Mouse (Mus musculus): ENCODE measurements around the gene Ttc24. TPM values are rescaled to one million over a fixed set of nuclear protein-coding genes. Genes with fewer than 3 reads are reported as not detected.
A peak's percentile ranks its signal among the peaks of the same experiment; 100 is the strongest.

Gene Ttc24
- polyA plus RNA-seq, 1 experiment from 2014 or later, result not detected

GRCm38 (mm10) chr3:88102611-88103010 is 24.5 kb upstream of the Ttc24 start:
- DNase-seq (ENCODE audit: low spot score) (no peak), ATAC-seq (ENCODE audit: insufficient read depth, low FRiP score, low TSS enrichment) (no peak)
- H3K9ac ChIP-seq (ENCODE audit: low read length), result no peak overlapping the region
- no peak overlapping the region for H3K4me2 ChIP-seq (ENCODE audit: low read depth)
- 74% methylated on average over 6 of the region's 6 CpGs for WGBS
- no peaks in the 10 kb centered on the region for H3K9me3 ChIP-seq (ENCODE audit: control insufficient read depth, low read length)
- H3K4me3 ChIP-seq (ENCODE audit: low read depth, low read length), result no peak overlapping the region
- peaks cover 15% of the 10 kb centered on the region for H3K36me3 ChIP-seq (ENCODE audit: control insufficient read depth, insufficient read depth, low read length)
- no peak overlapping the region for H3K27ac ChIP-seq (ENCODE audit: low read depth, low read length)
- H3K4me1 ChIP-seq (ENCODE audit: control insufficient read depth, insufficient read depth, low read length), result no peaks in the 10 kb centered on the region
- no peaks in the 10 kb centered on the region for H3K27me3 ChIP-seq (ENCODE audit: control insufficient read depth, insufficient read depth, low read length)

GRCm38 (mm10) chr3:88102196-88102595 is 24.1 kb upstream of the Ttc24 start:
- Histone ChIP-seq H3K4me2 (ENCODE audit: low read depth) (no peak overlapping the region), H3K27ac (ENCODE audit: low read depth, low read length) (no peak overlapping the region), H3K4me3 (ENCODE audit: low read depth, low read length) (no peak overlapping the region), H3K4me1 (ENCODE audit: control insufficient read depth, insufficient read depth, low read length) (no peaks in the 10 kb centered on the region), H3K36me3 (ENCODE audit: control insufficient read depth, insufficient read depth, low read length) (peaks cover 15% of the 10 kb centered on the region), H3K27me3 (ENCODE audit: control insufficient read depth, insufficient read depth, low read length) (no peaks in the 10 kb centered on the region), H3K9ac (ENCODE audit: low read length) (no peak overlapping the region), H3K9me3 (ENCODE audit: control insufficient read depth, low read length) (no peaks in the 10 kb centered on the region)
- ATAC-seq (ENCODE audit: insufficient read depth, low FRiP score, low TSS enrichment) (no peak), DNase-seq (ENCODE audit: low spot score) (no peak)
- WGBS, result 91% methylated on average over 6 of the region's 6 CpGs

- Histone ChIP-seq H3K9me3 (ENCODE audit: control insufficient read depth, low read length) (no peaks in the 10 kb centered on the region), H3K4me1 (ENCODE audit: control insufficient read depth, insufficient read depth, low read length) (no peaks in the 10 kb centered on the region), H3K27ac (ENCODE audit: low read depth, low read length) (no peak overlapping the region), H3K4me3 (ENCODE audit: low read depth, low read length) (no peak overlapping the region), H3K9ac (ENCODE audit: low read length) (no peak overlapping the region), H3K4me2 (ENCODE audit: low read depth) (no peak overlapping the region), H3K36me3 (ENCODE audit: control insufficient read depth, insufficient read depth, low read length) (peaks cover 15% of the 10 kb centered on the region), H3K27me3 (ENCODE audit: control insufficient read depth, insufficient read depth, low read length) (no peaks in the 10 kb centered on the region)
- WGBS, result 93% methylated on average over 7 of the region's 7 CpGs
- no peak for DNase-seq (ENCODE audit: low spot score)
- no peak for ATAC-seq (ENCODE audit: insufficient read depth, low FRiP score, low TSS enrichment)
Measured at GRCm38 (mm10) chr3:88101736-88102135, 23.6 kb upstream of the Ttc24 start.

GRCm38 (mm10) chr3:88100251-88100650 is 22.1 kb upstream of the Ttc24 start:
- no peak for ATAC-seq (ENCODE audit: insufficient read depth, low FRiP score, low TSS enrichment)
- Histone ChIP-seq H3K4me3 (ENCODE audit: low read depth, low read length) (no peak overlapping the region), H3K4me2 (ENCODE audit: low read depth) (no peak overlapping the region), H3K36me3 (ENCODE audit: control insufficient read depth, insufficient read depth, low read length) (peaks cover 15% of the 10 kb centered on the region), H3K27me3 (ENCODE audit: control insufficient read depth, insufficient read depth, low read length) (no peaks in the 10 kb centered on the region), H3K4me1 (ENCODE audit: control insufficient read depth, insufficient read depth, low read length) (no peaks in the 10 kb centered on the region), H3K9me3 (ENCODE audit: control insufficient read depth, low read length) (no peaks in the 10 kb centered on the region), H3K27ac (ENCODE audit: low read depth, low read length) (no peak overlapping the region), H3K9ac (ENCODE audit: low read length) (no peak overlapping the region)
- DNase-seq (ENCODE audit: low spot score), result no peak
- WGBS, result 92% methylated on average over 3 of the region's 3 CpGs

GRCm38 (mm10) chr3:88097666-88098065 is 19.6 kb upstream of the Ttc24 start:
- no peak overlapping the region for H3K4me2 ChIP-seq (ENCODE audit: low read depth)
- no peak overlapping the region for H3K4me3 ChIP-seq (ENCODE audit: low read depth, low read length)
- 87% methylated on average over 6 of the region's 6 CpGs for WGBS
- no peak for ATAC-seq (ENCODE audit: insufficient read depth, low FRiP score, low TSS enrichment)
- no peak overlapping the region for H3K9ac ChIP-seq (ENCODE audit: low read length)
- no peaks in the 10 kb centered on the region for H3K9me3 ChIP-seq (ENCODE audit: control insufficient read depth, low read length)
- H3K27ac ChIP-seq (ENCODE audit: low read depth, low read length), result no peak overlapping the region
- peaks cover 13% of the 10 kb centered on the region for H3K36me3 ChIP-seq (ENCODE audit: control insufficient read depth, insufficient read depth, low read length)
- no peak for DNase-seq (ENCODE audit: low spot score)
- no peaks in the 10 kb centered on the region for H3K27me3 ChIP-seq (ENCODE audit: control insufficient read depth, insufficient read depth, low read length)
- no peaks in the 10 kb centered on the region for H3K4me1 ChIP-seq (ENCODE audit: control insufficient read depth, insufficient read depth, low read length)

- DNase-seq (ENCODE audit: low spot score), result no peak
- Histone ChIP-seq H3K27ac (ENCODE audit: low read depth, low read length) (no peak overlapping the region), H3K36me3 (ENCODE audit: control insufficient read depth, insufficient read depth, low read length) (peaks cover 8% of the 10 kb centered on the region), H3K27me3 (ENCODE audit: control insufficient read depth, insufficient read depth, low read length) (no peaks in the 10 kb centered on the region), H3K9me3 (ENCODE audit: control insufficient read depth, low read length) (no peaks in the 10 kb centered on the region), H3K4me3 (ENCODE audit: low read depth, low read length) (no peak overlapping the region), H3K4me2 (ENCODE audit: low read depth) (no peak overlapping the region), H3K9ac (ENCODE audit: low read length) (no peak overlapping the region), H3K4me1 (ENCODE audit: control insufficient read depth, insufficient read depth, low read length) (no peaks in the 10 kb centered on the region)
- WGBS, result 90% methylated on average over 5 of the region's 5 CpGs
- ATAC-seq (ENCODE audit: insufficient read depth, low FRiP score, low TSS enrichment), result no peak
Measured at GRCm38 (mm10) chr3:88094126-88094525, 16.0 kb upstream of the Ttc24 start.

- H3K36me3 ChIP-seq (ENCODE audit: control insufficient read depth, insufficient read depth, low read length), result peaks cover 9% of the 10 kb centered on the region
- no peak overlapping the region for H3K27ac ChIP-seq (ENCODE audit: low read depth, low read length)
- no peaks in the 10 kb centered on the region for H3K9me3 ChIP-seq (ENCODE audit: control insufficient read depth, low read length)
- no peak for DNase-seq (ENCODE audit: low spot score)
- H3K4me3 ChIP-seq (ENCODE audit: low read depth, low read length), result no peak overlapping the region
- no peak for ATAC-seq (ENCODE audit: insufficient read depth, low FRiP score, low TSS enrichment)
- no peak overlapping the region for H3K9ac ChIP-seq (ENCODE audit: low read length)
- H3K4me1 ChIP-seq (ENCODE audit: control insufficient read depth, insufficient read depth, low read length), result no peaks in the 10 kb centered on the region
- no peak overlapping the region for H3K4me2 ChIP-seq (ENCODE audit: low read depth)
- H3K27me3 ChIP-seq (ENCODE audit: control insufficient read depth, insufficient read depth, low read length), result no peaks in the 10 kb centered on the region
- WGBS, result 94% methylated on average over 6 of the region's 6 CpGs
Measured at GRCm38 (mm10) chr3:88090616-88091015, 12.5 kb upstream of the Ttc24 start.

GRCm38 (mm10) chr3:88090106-88090505 is 12.0 kb upstream of the Ttc24 start:
- DNase-seq (ENCODE audit: low spot score), result no peak
- H3K36me3 ChIP-seq (ENCODE audit: control insufficient read depth, insufficient read depth, low read length), result peaks cover 9% of the 10 kb centered on the region
- H3K4me3 ChIP-seq (ENCODE audit: low read depth, low read length), result no peak overlapping the region
- H3K4me2 ChIP-seq (ENCODE audit: low read depth), result no peak overlapping the region
- WGBS, result 89% methylated on average over 7 of the region's 7 CpGs
- no peaks in the 10 kb centered on the region for H3K27me3 ChIP-seq (ENCODE audit: control insufficient read depth, insufficient read depth, low read length)
- H3K4me1 ChIP-seq (ENCODE audit: control insufficient read depth, insufficient read depth, low read length), result no peaks in the 10 kb centered on the region
- no peak for ATAC-seq (ENCODE audit: insufficient read depth, low FRiP score, low TSS enrichment)
- H3K9ac ChIP-seq (ENCODE audit: low read length), result no peak overlapping the region
- H3K9me3 ChIP-seq (ENCODE audit: control insufficient read depth, low read length), result no peaks in the 10 kb centered on the region
- H3K27ac ChIP-seq (ENCODE audit: low read depth, low read length), result no peak overlapping the region

GRCm38 (mm10) chr3:88087688-88088087 is 9.6 kb upstream of the Ttc24 start:
- H3K4me3 ChIP-seq (ENCODE audit: low read depth, low read length), result no peak overlapping the region
- no peak overlapping the region for H3K27ac ChIP-seq (ENCODE audit: low read depth, low read length)
- no peak overlapping the region for H3K4me2 ChIP-seq (ENCODE audit: low read depth)
- H3K36me3 ChIP-seq (ENCODE audit: control insufficient read depth, insufficient read depth, low read length), result peaks cover 7% of the 10 kb centered on the region
- H3K9ac ChIP-seq (ENCODE audit: low read length), result no peak overlapping the region
- H3K9me3 ChIP-seq (ENCODE audit: control insufficient read depth, low read length), result no peaks in the 10 kb centered on the region
- no peaks in the 10 kb centered on the region for H3K27me3 ChIP-seq (ENCODE audit: control insufficient read depth, insufficient read depth, low read length)
- WGBS, result 86% methylated on average over 1 of the region's 1 CpGs
- DNase-seq (ENCODE audit: low spot score) (peak; percentile 33), ATAC-seq (ENCODE audit: insufficient read depth, low FRiP score, low TSS enrichment) (no peak)
- no peaks in the 10 kb centered on the region for H3K4me1 ChIP-seq (ENCODE audit: control insufficient read depth, insufficient read depth, low read length)
